Mouse (Mus musculus): ENCODE measurements around the gene Rab22a. TPM values are rescaled to one million over a fixed set of nuclear protein-coding genes. Genes with fewer than 3 reads are reported as not detected.

Rab22a gene
- polyA plus RNA-seq, 1 experiment from 2014 or later = 42.0 TPM

DNA sequence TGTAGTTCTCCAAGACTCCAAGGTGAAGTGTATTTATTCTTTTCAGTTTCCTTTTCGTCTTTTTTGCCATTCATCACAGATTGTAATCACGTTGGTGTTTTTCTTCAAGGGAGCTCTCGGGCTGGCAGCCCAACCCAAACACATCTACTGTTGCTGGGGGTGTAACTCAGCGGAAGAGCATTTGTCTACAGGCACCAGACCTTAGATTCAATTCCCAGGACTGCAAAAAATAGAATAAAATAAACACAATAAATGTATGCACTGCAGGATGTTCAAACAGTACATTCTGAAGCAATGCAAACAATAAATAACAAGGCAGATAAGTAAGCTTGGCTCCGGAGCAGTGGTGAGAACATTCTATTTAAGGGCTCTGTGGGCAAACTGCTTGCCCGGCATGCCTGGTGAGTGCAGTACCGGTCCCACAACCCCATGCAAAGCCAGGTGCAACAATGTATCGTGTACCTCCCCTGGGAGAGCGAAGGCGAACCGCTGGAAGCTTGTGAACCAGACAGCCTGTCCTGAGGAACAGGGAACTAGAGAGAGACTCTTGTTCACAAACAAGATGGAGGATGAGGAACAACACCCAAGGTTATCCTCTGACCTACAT lies 62.8 kb downstream of the Rab22a start:
- no peak for TF ChIP-seq CTCF (IDR thresholded peaks at IDR 0.05; ENCODE audit: low read depth)
- Histone ChIP-seq H3K4me1 (replicated peaks; ENCODE audit: control insufficient read depth, insufficient read depth, low read length) (no peaks in the 10 kb centered on the region), H3K4me2 (replicated peaks; ENCODE audit: low read depth) (no peak overlapping the region), H3K27me3 (replicated peaks; ENCODE audit: control insufficient read depth, insufficient read depth, low read length) (no peaks in the 10 kb centered on the region), H3K4me3 (ENCODE audit: low read depth, low read length) (no peak overlapping the region), H3K9me3 (ENCODE audit: control insufficient read depth) (no peaks in the 10 kb centered on the region), H3K36me3 (ENCODE audit: control insufficient read depth, insufficient read depth) (no peaks in the 10 kb centered on the region), H3K27ac (ENCODE audit: low read depth, low read length) (no peak overlapping the region), H3K9ac (ENCODE audit: low read depth, low read length) (no peak overlapping the region)
- 37% methylated on average over 11 of the region's 11 CpGs for WGBS
- no peak for ATAC-seq

DNA sequence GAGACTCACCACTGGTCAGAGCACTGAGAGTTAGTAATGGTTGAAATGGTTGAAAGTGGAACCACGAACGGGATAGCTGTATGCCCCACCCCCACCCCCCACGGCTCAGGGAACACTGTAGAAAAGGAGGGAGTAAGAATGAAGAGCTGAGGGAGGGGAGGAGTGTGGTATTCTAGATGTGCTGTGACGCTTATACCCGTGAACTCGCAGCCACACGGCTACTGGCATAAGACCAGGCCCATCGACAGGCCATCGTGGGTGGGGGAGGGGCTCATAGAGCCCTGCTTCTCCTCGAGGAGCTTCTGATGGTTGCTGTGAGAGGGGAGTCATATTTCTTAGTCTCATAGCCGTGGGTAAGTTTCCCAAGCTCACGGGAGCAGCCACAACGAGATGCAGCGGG lies 64.8 kb downstream of the Rab22a start:
- Histone ChIP-seq H3K27me3 (replicated peaks; ENCODE audit: control insufficient read depth, insufficient read depth, low read length) (no peaks in the 10 kb centered on the region), H3K27ac (ENCODE audit: low read depth, low read length) (no peak overlapping the region), H3K4me2 (replicated peaks; ENCODE audit: low read depth) (no peak overlapping the region), H3K4me3 (ENCODE audit: low read depth, low read length) (no peak overlapping the region), H3K9ac (ENCODE audit: low read depth, low read length) (no peak overlapping the region), H3K4me1 (replicated peaks; ENCODE audit: control insufficient read depth, insufficient read depth, low read length) (no peaks in the 10 kb centered on the region), H3K36me3 (ENCODE audit: control insufficient read depth, insufficient read depth) (no peaks in the 10 kb centered on the region), H3K9me3 (ENCODE audit: control insufficient read depth) (no peaks in the 10 kb centered on the region)
- 60% methylated on average over 14 of the region's 14 CpGs for WGBS
- TF ChIP-seq CTCF (IDR thresholded peaks at IDR 0.05; ENCODE audit: low read depth) = no peak
- no peak for ATAC-seq

DNA sequence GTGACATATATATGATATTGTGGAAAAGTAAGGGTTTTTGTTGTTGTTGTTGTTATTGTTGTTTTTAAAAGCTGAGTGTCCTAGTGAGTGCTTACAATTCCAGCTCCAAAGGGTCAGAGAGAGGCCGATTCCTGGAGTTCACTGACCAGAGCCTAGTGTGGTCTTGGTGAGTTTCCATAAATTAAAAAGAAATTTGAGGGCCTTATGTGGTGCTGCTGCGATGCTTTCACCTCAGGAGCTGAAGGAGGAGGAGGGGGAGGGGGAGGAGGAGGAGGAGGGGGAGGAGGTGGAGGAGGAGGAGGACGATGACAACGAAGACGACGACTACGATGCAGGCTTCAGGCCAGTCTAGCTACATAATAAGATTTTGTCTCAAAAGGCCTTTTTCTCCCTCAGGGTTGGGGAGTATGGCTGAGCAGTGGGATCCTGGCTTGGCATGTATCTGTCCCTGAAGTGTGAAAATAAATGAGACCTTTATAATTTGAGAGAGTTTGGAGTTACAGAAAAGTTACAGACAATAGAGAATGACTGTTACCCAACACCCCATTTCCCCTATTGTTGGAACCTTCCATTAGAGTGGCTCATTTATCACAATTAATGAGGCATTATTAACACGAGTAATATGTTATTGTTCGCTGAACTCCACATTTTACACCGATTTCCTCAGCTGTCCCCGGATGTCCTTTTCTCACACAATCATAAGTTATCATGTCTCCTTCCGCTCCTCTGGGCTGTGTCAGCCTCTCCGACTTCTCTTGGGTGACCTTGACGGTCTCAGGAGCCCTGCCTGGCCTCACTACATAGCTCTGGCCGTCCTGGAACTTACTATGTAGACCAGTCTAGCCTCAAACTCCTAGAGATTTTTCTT lies 65.6 kb downstream of the Rab22a start:
- H3K27me3 ChIP-seq (replicated peaks; ENCODE audit: control insufficient read depth, insufficient read depth, low read length) = no peaks in the 10 kb centered on the region
- 74% methylated on average over 15 of the region's 15 CpGs for WGBS
- H3K9me3 ChIP-seq (ENCODE audit: control insufficient read depth) = no peaks in the 10 kb centered on the region
- H3K4me2 ChIP-seq (replicated peaks; ENCODE audit: low read depth) = no peak overlapping the region
- no peaks in the 10 kb centered on the region for H3K36me3 ChIP-seq (ENCODE audit: control insufficient read depth, insufficient read depth)
- no peak for TF ChIP-seq CTCF (IDR thresholded peaks at IDR 0.05; ENCODE audit: low read depth)
- no peaks in the 10 kb centered on the region for H3K4me1 ChIP-seq (replicated peaks; ENCODE audit: control insufficient read depth, insufficient read depth, low read length)
- ATAC-seq = no peak
- no peak overlapping the region for H3K27ac ChIP-seq (ENCODE audit: low read depth, low read length)
- no peak overlapping the region for H3K4me3 ChIP-seq (ENCODE audit: low read depth, low read length)
- H3K9ac ChIP-seq (ENCODE audit: low read depth, low read length) = no peak overlapping the region

- 92% methylated on average over 4 of the region's 4 CpGs for WGBS
These were observed 66.3 kb downstream of the Rab22a start for GRCm38 (mm10) chr2:173725819-173726218.

GRCm38 (mm10) chr2:173730444-173730966 lies 70.9 kb downstream of the Rab22a start:
- TF ChIP-seq CTCF (IDR thresholded peaks at IDR 0.05; ENCODE audit: low read depth) = no peak
- no peak overlapping the region for H3K4me3 ChIP-seq (ENCODE audit: low read depth, low read length)
- no peaks in the 10 kb centered on the region for H3K27me3 ChIP-seq (replicated peaks; ENCODE audit: control insufficient read depth, insufficient read depth, low read length)
- peak overlapping the region; percentile 61; the same call in 1 of the 2 replicates for H3K27ac ChIP-seq (ENCODE audit: low read depth, low read length)
- H3K9ac ChIP-seq (ENCODE audit: low read depth, low read length) = no peak overlapping the region
- H3K9me3 ChIP-seq (ENCODE audit: control insufficient read depth) = no peaks in the 10 kb centered on the region
- H3K4me2 ChIP-seq (replicated peaks; ENCODE audit: low read depth) = no peak overlapping the region; the same call in 1 of the 2 replicates
- no peaks in the 10 kb centered on the region for H3K4me1 ChIP-seq (replicated peaks; ENCODE audit: control insufficient read depth, insufficient read depth, low read length)
- H3K36me3 ChIP-seq (ENCODE audit: control insufficient read depth, insufficient read depth) = no peaks in the 10 kb centered on the region
- 8% methylated on average over 9 of the region's 9 CpGs for WGBS
- ATAC-seq = peak; percentile 93

More at GRCm38 (mm10) chr2:173725819-173726218, 66.3 kb downstream of the Rab22a start:
- no peak overlapping the region for H3K4me3 ChIP-seq (ENCODE audit: low read depth, low read length)
- ATAC-seq = no peak
- no peak overlapping the region for H3K9ac ChIP-seq (ENCODE audit: low read depth, low read length)
- no peak overlapping the region for H3K27ac ChIP-seq (ENCODE audit: low read depth, low read length)
- H3K9me3 ChIP-seq (ENCODE audit: control insufficient read depth) = no peaks in the 10 kb centered on the region
- no peaks in the 10 kb centered on the region for H3K27me3 ChIP-seq (replicated peaks; ENCODE audit: control insufficient read depth, insufficient read depth, low read length)
- TF ChIP-seq CTCF (IDR thresholded peaks at IDR 0.05; ENCODE audit: low read depth) = no peak
- H3K4me2 ChIP-seq (replicated peaks; ENCODE audit: low read depth) = no peak overlapping the region
- no peaks in the 10 kb centered on the region for H3K4me1 ChIP-seq (replicated peaks; ENCODE audit: control insufficient read depth, insufficient read depth, low read length)
- H3K36me3 ChIP-seq (ENCODE audit: control insufficient read depth, insufficient read depth) = no peaks in the 10 kb centered on the region

DNA sequence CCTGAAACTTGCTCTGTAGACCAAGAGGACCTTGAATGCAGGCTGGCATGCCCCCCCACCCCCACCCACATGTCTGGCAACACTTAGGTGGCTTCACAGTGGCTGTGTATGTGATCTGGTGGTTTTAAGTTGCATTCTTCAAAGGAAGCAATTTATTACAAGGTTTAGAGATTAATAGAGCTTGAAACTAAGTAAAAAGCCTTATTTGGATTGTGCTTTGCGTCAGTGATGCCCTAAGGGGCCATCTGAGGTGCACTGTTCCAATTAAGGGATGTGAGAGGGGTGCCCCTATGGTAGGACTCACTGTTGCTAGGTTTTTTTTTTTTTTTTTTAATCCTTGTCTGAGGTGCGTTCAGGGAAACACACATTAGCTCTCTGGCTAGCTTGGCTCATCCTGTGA lies 74.9 kb downstream of the Rab22a start:
- TF ChIP-seq CTCF (IDR thresholded peaks at IDR 0.05; ENCODE audit: low read depth) = no peak
- 59% methylated on average over 2 of the region's 2 CpGs for WGBS
- Histone ChIP-seq H3K4me3 (ENCODE audit: low read depth, low read length) (no peak overlapping the region), H3K36me3 (ENCODE audit: control insufficient read depth, insufficient read depth) (no peaks in the 10 kb centered on the region), H3K9ac (ENCODE audit: low read depth, low read length) (no peak overlapping the region), H3K27ac (ENCODE audit: low read depth, low read length) (no peak overlapping the region), H3K4me1 (replicated peaks; ENCODE audit: control insufficient read depth, insufficient read depth, low read length) (no peaks in the 10 kb centered on the region), H3K4me2 (replicated peaks; ENCODE audit: low read depth) (no peak overlapping the region), H3K27me3 (replicated peaks; ENCODE audit: control insufficient read depth, insufficient read depth, low read length) (no peaks in the 10 kb centered on the region), H3K9me3 (ENCODE audit: control insufficient read depth) (no peaks in the 10 kb centered on the region)
- no peak for ATAC-seq

Measured in intestine, postnatal 0 days (tissue).